Mouse (Mus musculus) neural tube, embryonic 14.5 days (tissue): ENCODE measurements around the gene Slc25a39. TPM values are rescaled to one million over a fixed set of nuclear protein-coding genes. Genes with fewer than 3 reads are reported as not detected.

Source experiments
- ATAC-seq: fragments of 200-750 bp; cut with Nextera tagmentation; 2 replicates; pipeline ENCODE4 v1.8.0; 2017; ENCODE audit warnings: low read depth, mild to moderate bottlenecking, moderate TSS enrichment, moderate library complexity
- H3K27ac ChIP-seq: fragments of 300-500 bp; sonication (generic); 2 replicates; pipeline ENCODE4 v1.5.1; 2014; ENCODE audit warnings: low read depth, mild to moderate bottlenecking, control low read depth, low read length, moderate library complexity, mixed read lengths
- H3K27me3 ChIP-seq: fragments of 300-500 bp; sonication (generic); 2 replicates; pipeline ENCODE4 v1.6.1; 2014; ENCODE audit warnings: low read length; ENCODE audit not compliant: control insufficient read depth, insufficient read depth
- H3K36me3 ChIP-seq: fragments of 300-500 bp; sonication (generic); 2 replicates; pipeline ENCODE4 v1.6.1; 2014; ENCODE audit warnings: low read length, mixed read lengths; ENCODE audit not compliant: control insufficient read depth, insufficient read depth
- H3K4me1 ChIP-seq: fragments of 300-500 bp; sonication (generic); 2 replicates; pipeline ENCODE4 v1.6.1; 2014; ENCODE audit warnings: low read length; ENCODE audit not compliant: control insufficient read depth, insufficient read depth
- H3K4me2 ChIP-seq: fragments of 300-500 bp; sonication (generic); 2 replicates; pipeline ENCODE4 v1.6.1; 2014; ENCODE audit warnings: mild to moderate bottlenecking, low read depth, low read length, control low read depth
- H3K4me3 ChIP-seq: fragments of 300-500 bp; sonication (generic); 2 replicates; pipeline ENCODE4 v1.5.1; 2014; ENCODE audit warnings: low read depth, low read length, control low read depth, mixed read lengths
- H3K9ac ChIP-seq: fragments of 300-500 bp; sonication (generic); replicated peaks from 2 replicates; pipeline ENCODE4 v1.6.1; 2014; ENCODE audit warnings: low read depth, mild to moderate bottlenecking, control low read depth, low read length, mixed read lengths
- H3K9me3 ChIP-seq: fragments of 300-500 bp; sonication (generic); 2 replicates; pipeline ENCODE4 v1.6.1; 2016; ENCODE audit warnings: low read length; ENCODE audit not compliant: control insufficient read depth
- WGBS: fragments of 180-500 bp; shearing (Covaris S2); extraction: QIAGEN DNeasy Blood & Tissue Kit; methylation state at CpG from one replicate; pipeline ENCODE4 v1.1.7; 2014; 5-methylcytosine and 5-hydroxymethylcytosine counted together
- polyA plus RNA-seq: library from polyadenylated mRNA; unstranded; fragments of >200 nt; fragmentation: Nextera tagmentation; extraction: Ambion mirVana; gene quantifications from 2 replicates; pipeline ENCODE4 v1.2.1, GENCODE M21; 2014

The Slc25a39 gene
- polyA plus RNA-seq, 1 experiment from 2014 or later = 141 TPM

- peak overlapping the region; percentile 39; the same call in 1 of the 2 replicates for H3K9ac ChIP-seq
- H3K4me3 ChIP-seq = peak overlapping the region; percentile 24; the same call in 1 of the 2 replicates
- H3K27me3 ChIP-seq = no peaks in the 10 kb centered on the region
- 8% methylated on average over 73 of the region's 77 CpGs for WGBS
- peak; percentile 38; the same call in 1 of the 2 replicates for ATAC-seq
- H3K4me1 ChIP-seq = peaks cover 18% of the 10 kb centered on the region
- H3K27ac ChIP-seq = peak overlapping the region; percentile 34; the same call in 1 of the 2 replicates
- H3K36me3 ChIP-seq = peaks cover 61% of the 10 kb centered on the region
- no peaks in the 10 kb centered on the region for H3K9me3 ChIP-seq
- H3K4me2 ChIP-seq = peak overlapping the region; percentile 52
These were observed 30.7 kb upstream of the Slc25a39 start for GRCm38 (mm10) chr11:102438212-102439092.

GRCm38 (mm10) chr11:102437120-102438061 is 29.6 kb upstream of the Slc25a39 start:
- no peaks in the 10 kb centered on the region for H3K9me3 ChIP-seq
- H3K4me1 ChIP-seq = peaks cover 18% of the 10 kb centered on the region
- peaks cover 56% of the 10 kb centered on the region for H3K36me3 ChIP-seq
- peak; percentile 15; the same call in 1 of the 2 replicates for ATAC-seq
- peak overlapping the region; percentile 52 for H3K4me2 ChIP-seq
- peak overlapping the region; percentile 24 for H3K4me3 ChIP-seq
- 5% methylated on average over 80 of the region's 87 CpGs for WGBS
- H3K27me3 ChIP-seq = no peaks in the 10 kb centered on the region
- peak overlapping the region; percentile 39 for H3K9ac ChIP-seq
- peak overlapping the region; percentile 34 for H3K27ac ChIP-seq

GRCm38 (mm10) chr11:102436471-102436790 is 28.7 kb upstream of the Slc25a39 start:
- no peak overlapping the region for H3K4me2 ChIP-seq
- ATAC-seq = no peak
- peaks cover 56% of the 10 kb centered on the region for H3K36me3 ChIP-seq
- no peak overlapping the region for H3K27ac ChIP-seq
- no peaks in the 10 kb centered on the region for H3K9me3 ChIP-seq
- H3K27me3 ChIP-seq = no peaks in the 10 kb centered on the region
- no peak overlapping the region for H3K4me3 ChIP-seq
- H3K9ac ChIP-seq = no peak overlapping the region
- WGBS = 81% methylated on average over 10 of the region's 10 CpGs
- peaks cover 20% of the 10 kb centered on the region for H3K4me1 ChIP-seq

GRCm38 (mm10) chr11:102435754-102436470 is 28.2 kb upstream of the Slc25a39 start:
- peaks cover 53% of the 10 kb centered on the region for H3K36me3 ChIP-seq

GRCm38 (mm10) chr11:102434816-102435705 is 27.3 kb upstream of the Slc25a39 start:
- no peak overlapping the region for H3K9ac ChIP-seq
- no peak for ATAC-seq
- H3K4me3 ChIP-seq = no peak overlapping the region
- WGBS = 91% methylated on average over 11 of the region's 11 CpGs
- peaks cover 20% of the 10 kb centered on the region for H3K4me1 ChIP-seq
- H3K9me3 ChIP-seq = no peaks in the 10 kb centered on the region
- H3K27ac ChIP-seq = no peak overlapping the region
- H3K36me3 ChIP-seq = peaks cover 48% of the 10 kb centered on the region
- H3K4me2 ChIP-seq = no peak overlapping the region
- H3K27me3 ChIP-seq = no peaks in the 10 kb centered on the region

More at GRCm38 (mm10) chr11:102435754-102436470, 28.2 kb upstream of the Slc25a39 start:
- H3K9me3 ChIP-seq = no peaks in the 10 kb centered on the region
- WGBS = 90% methylated on average over 18 of the region's 18 CpGs
- peaks cover 20% of the 10 kb centered on the region for H3K4me1 ChIP-seq
- no peak overlapping the region for H3K4me2 ChIP-seq
- no peaks in the 10 kb centered on the region for H3K27me3 ChIP-seq
- H3K9ac ChIP-seq = no peak overlapping the region
- no peak overlapping the region for H3K27ac ChIP-seq
- no peak overlapping the region for H3K4me3 ChIP-seq
- no peak for ATAC-seq

DNA sequence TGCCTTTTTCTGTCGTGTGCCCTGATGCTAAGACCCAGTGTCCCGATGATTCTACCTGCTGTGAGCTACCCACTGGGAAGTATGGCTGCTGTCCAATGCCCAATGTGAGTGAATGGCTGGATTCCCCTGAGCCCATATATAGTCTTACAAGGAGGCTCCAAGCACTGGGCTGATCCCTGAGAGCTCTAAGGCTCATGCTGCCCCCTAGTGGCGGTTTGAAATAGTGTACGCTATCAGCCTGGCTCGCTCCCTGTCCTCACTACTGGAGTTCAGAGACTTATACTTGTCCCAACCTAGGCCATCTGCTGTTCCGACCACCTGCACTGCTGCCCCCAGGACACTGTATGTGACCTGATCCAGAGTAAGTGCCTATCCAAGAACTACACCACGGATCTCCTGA is 26.7 kb upstream of the Slc25a39 start:
- Histone ChIP-seq H3K4me1 (peaks cover 20% of the 10 kb centered on the region), H3K9ac (no peak overlapping the region), H3K4me2 (no peak overlapping the region), H3K4me3 (no peak overlapping the region), H3K9me3 (no peaks in the 10 kb centered on the region), H3K36me3 (peaks cover 41% of the 10 kb centered on the region), H3K27ac (no peak overlapping the region), H3K27me3 (no peaks in the 10 kb centered on the region)
- ATAC-seq = peak; percentile 52; the same call in 1 of the 2 replicates
- WGBS = 9% methylated on average over 7 of the region's 7 CpGs

- Histone ChIP-seq H3K36me3 (peaks cover 36% of the 10 kb centered on the region), H3K9me3 (no peaks in the 10 kb centered on the region), H3K27ac (no peak overlapping the region), H3K4me2 (no peak overlapping the region), H3K9ac (no peak overlapping the region), H3K4me3 (no peak overlapping the region), H3K27me3 (no peaks in the 10 kb centered on the region), H3K4me1 (peaks cover 20% of the 10 kb centered on the region)
- 88% methylated on average over 7 of the region's 7 CpGs for WGBS
- no peak for ATAC-seq
These were observed 26.1 kb upstream of the Slc25a39 start for GRCm38 (mm10) chr11:102433866-102434265.

- Histone ChIP-seq H3K9ac (no peak overlapping the region), H3K4me1 (peaks cover 12% of the 10 kb centered on the region), H3K27ac (no peak overlapping the region), H3K4me2 (no peak overlapping the region), H3K9me3 (no peaks in the 10 kb centered on the region), H3K27me3 (no peaks in the 10 kb centered on the region), H3K36me3 (peaks cover 30% of the 10 kb centered on the region), H3K4me3 (no peak overlapping the region)
- WGBS = 91% methylated on average over 6 of the region's 6 CpGs
- no peak for ATAC-seq
These were observed 25.1 kb upstream of the Slc25a39 start for GRCm38 (mm10) chr11:102432896-102433295.
